Mouse (Mus musculus) MEL (cell line): ENCODE measurements around the gene 1700017B05Rik. TPM values are rescaled to one million over a fixed set of nuclear protein-coding genes. Genes with fewer than 3 reads are reported as not detected.

Source experiments
- DNase-seq: peaks from one replicate; pipeline ENCODE4 v3.0.0; 2011; ENCODE audit warnings: low read depth, low spot score
- H3K27ac ChIP-seq: 2 replicates; pipeline ENCODE4 v1.5.1; 2012; ENCODE audit warnings: low read depth, mild to moderate bottlenecking, control low read depth, low read length, moderate library complexity; ENCODE audit not compliant: control insufficient read depth
- H3K27me3 ChIP-seq, 2 experiments: fragments of 150-350 bp in 1 of 2; sonication (generic) in 1 of 2; 2 replicates each; pipeline ENCODE4 v1.6.1; 2012; ENCODE audit warnings: low read length in 2 of 2, mild to moderate bottlenecking in 2 of 2, improper control_type of control experiment in 1 of 2, moderate library complexity in 1 of 2; ENCODE audit not compliant: insufficient read depth in 2 of 2, control insufficient read depth in 1 of 2
- H3K36me3 ChIP-seq, 2 experiments: 2 replicates each; pipeline ENCODE4 v1.6.1; 2012 to 2014; ENCODE audit warnings: low read length in 2 of 2, improper control_type of control experiment in 1 of 2, inconsistent platforms in 1 of 2, mild to moderate bottlenecking in 1 of 2; ENCODE audit not compliant: insufficient read depth in 2 of 2, control insufficient read depth in 1 of 2
- H3K4me1 ChIP-seq, 2 experiments: fragments of 150-350 bp in 1 of 2; sonication (generic) in 1 of 2; 2 replicates each; pipeline ENCODE4 v1.6.1; 2012; ENCODE audit warnings: low read length in 2 of 2, improper control_type of control experiment in 1 of 2, mild to moderate bottlenecking in 1 of 2; ENCODE audit not compliant: insufficient read depth in 2 of 2, control insufficient read depth in 1 of 2
- H3K4me3 ChIP-seq, 2 experiments: fragments of 150-350 bp in 1 of 2; sonication (generic) in 1 of 2; 2 replicates each; pipeline ENCODE4 v1.5.1; 2012; ENCODE audit warnings: low read depth in 2 of 2, low read length in 2 of 2, mild to moderate bottlenecking in 2 of 2, moderate library complexity in 2 of 2, control low read depth in 1 of 2, improper control_type of control experiment in 1 of 2; ENCODE audit not compliant: control insufficient read depth in 1 of 2, insufficient read depth in 1 of 2
- H3K79me2 ChIP-seq: 2 replicates; pipeline ENCODE4 v1.6.1; 2012; ENCODE audit warnings: mild to moderate bottlenecking, low read length, moderate library complexity; ENCODE audit not compliant: control insufficient read depth, poor library complexity, insufficient read depth
- H3K9ac ChIP-seq: 2 replicates; pipeline ENCODE4 v1.6.1; 2012; ENCODE audit warnings: low read depth, mild to moderate bottlenecking, control low read depth, low read length, moderate library complexity; ENCODE audit not compliant: control insufficient read depth, poor library complexity, severe bottlenecking
- H3K9me3 ChIP-seq: fragments of 150-350 bp; sonication (generic); replicated peaks from 2 replicates; pipeline ENCODE4 v1.6.1; 2012; ENCODE audit warnings: mild to moderate bottlenecking, low read length, improper control_type of control experiment, moderate library complexity; ENCODE audit not compliant: insufficient read depth
- BHLHE40 ChIP-seq: IDR thresholded peaks from 2 replicates; pipeline ENCODE4 v1.6.1; 2012; ENCODE audit warnings: low read depth, mild to moderate bottlenecking, inconsistent platforms, low read length, improper control_type of control experiment, borderline replicate concordance
- CTCF ChIP-seq, 3 experiments: IDR thresholded peaks in 2 of 3; conservative IDR thresholded peaks in 1 of 3; 2 replicates each; pipeline ENCODE4 v1.5.1; 2011 to 2012; ENCODE audit warnings: low read length in 3 of 3, low read depth in 2 of 3, mild to moderate bottlenecking in 2 of 3, improper control_type of control experiment in 1 of 3, inconsistent platforms in 1 of 3, mixed read lengths in 1 of 3, moderate library complexity in 1 of 3; ENCODE audit not compliant: control insufficient read depth in 1 of 3, insufficient read depth in 1 of 3, poor library complexity in 1 of 3, severe bottlenecking in 1 of 3
- E2F4 ChIP-seq: IDR thresholded peaks from 2 replicates; pipeline ENCODE4 v1.6.1; 2011; ENCODE audit warnings: low read depth, low read length, improper control_type of control experiment, borderline replicate concordance
- ELF1 ChIP-seq: IDR thresholded peaks from 2 replicates; pipeline ENCODE4 v1.6.1; 2014; ENCODE audit warnings: low read depth, mild to moderate bottlenecking, inconsistent platforms, low read length, improper control_type of control experiment, moderate library complexity
- EP300 ChIP-seq, 2 experiments: IDR thresholded peaks; 2 replicates each; pipeline ENCODE4 v1.6.1; 2011; ENCODE audit warnings: improper control_type of control experiment in 2 of 2, low read length in 2 of 2, low read depth in 1 of 2, mild to moderate bottlenecking in 1 of 2
- ETS1 ChIP-seq: IDR thresholded peaks from 2 replicates; pipeline ENCODE4 v1.6.1; 2012; ENCODE audit warnings: low read depth, mild to moderate bottlenecking, inconsistent platforms, low read length, improper control_type of control experiment, moderate library complexity
- HCFC1 ChIP-seq: IDR thresholded peaks from 2 replicates; pipeline ENCODE4 v1.6.1; 2012; ENCODE audit warnings: low read depth, mild to moderate bottlenecking, inconsistent platforms, low read length, improper control_type of control experiment, moderate library complexity
- KAT2A ChIP-seq: conservative IDR thresholded peaks from 2 replicates; pipeline ENCODE4 v1.6.1; 2012; ENCODE audit warnings: low read depth, low read length, improper control_type of control experiment, inconsistent platforms
- MAFK ChIP-seq: IDR thresholded peaks from 2 replicates; pipeline ENCODE4 v1.6.1; 2011; ENCODE audit warnings: low read depth, mild to moderate bottlenecking, low read length, improper control_type of control experiment, borderline replicate concordance
- MXI1 ChIP-seq: IDR thresholded peaks from 2 replicates; pipeline ENCODE4 v1.6.1; 2011; ENCODE audit warnings: mild to moderate bottlenecking, low read depth, low read length, improper control_type of control experiment
- NELFE ChIP-seq: IDR thresholded peaks from 2 replicates; pipeline ENCODE4 v1.6.1; 2011; ENCODE audit warnings: low read depth, low read length, improper control_type of control experiment
- POLR2AphosphoS2 ChIP-seq: IDR thresholded peaks from 2 replicates; pipeline ENCODE4 v1.6.1; 2011; ENCODE audit warnings: low read length, improper control_type of control experiment
- POLR2AphosphoS5 ChIP-seq: IDR thresholded peaks from 2 replicates; pipeline ENCODE4 v1.6.1; 2012; ENCODE audit warnings: low read depth, borderline replicate concordance, mild to moderate bottlenecking, inconsistent platforms, low read length, moderate library complexity, mixed read lengths
- RCOR1 ChIP-seq: IDR thresholded peaks from 2 replicates; pipeline ENCODE4 v1.6.1; 2012; ENCODE audit warnings: low read depth, mild to moderate bottlenecking, inconsistent platforms, low read length, improper control_type of control experiment
- SMC3 ChIP-seq: IDR thresholded peaks from 2 replicates; pipeline ENCODE4 v1.6.1; 2011; ENCODE audit warnings: low read depth, low read length, improper control_type of control experiment
- TAL1 ChIP-seq: IDR thresholded peaks from 2 replicates; pipeline ENCODE4 v1.6.1; 2012; ENCODE audit warnings: mild to moderate bottlenecking, inconsistent platforms, low read length, moderate library complexity, mixed read lengths
- USF1 ChIP-seq: IDR thresholded peaks from 2 replicates; pipeline ENCODE4 v1.6.1; 2014; ENCODE audit warnings: low read depth, mild to moderate bottlenecking, inconsistent platforms, low read length, improper control_type of control experiment, moderate library complexity
- ZC3H11A ChIP-seq: IDR thresholded peaks from 2 replicates; pipeline ENCODE4 v1.6.1; 2012; ENCODE audit warnings: low read depth, mild to moderate bottlenecking, inconsistent platforms, low read length, improper control_type of control experiment
- polyA plus RNA-seq, 2 experiments: library from polyadenylated mRNA; stranded (reverse) in 1 of 2; unstranded in 1 of 2; fragments of >175 nt in 1 of 2; fragments of >200 nt in 1 of 2; gene quantifications; 2 replicates each; pipeline versions ENCODE4 v1.2.1 to v1.2.4; 2012; ENCODE audit warnings: low replicate concordance in 2 of 2, low read depth in 1 of 2; ENCODE audit not compliant: insufficient read length in 2 of 2, insufficient read depth in 1 of 2, missing spikeins in 1 of 2
- total RNA-seq: library from RNA; depleted of rRNA; stranded (reverse); fragments of 300-350 nt; gene quantifications from 2 replicates; pipeline ENCODE4 v1.2.3, GENCODE M21; 2012

The 1700017B05Rik gene
- total and polyA plus RNA-seq, 3 experiments: 52.7 to 76.5 TPM; not detected in 1

- H3K4me3 ChIP-seq: no peak overlapping the region
- H3K27me3 ChIP-seq: no peaks in the 10 kb centered on the region
- H3K27ac ChIP-seq: no peak overlapping the region
- H3K36me3 ChIP-seq: no peaks in the 10 kb centered on the region; a peak in 1 of 4 replicates
- TF ChIP-seq E2F4: no peak
- TF ChIP-seq MAFK: no peak
- no peak for TF ChIP-seq RCOR1
- no peak for TF ChIP-seq NELFE
- no peak for TF ChIP-seq EP300 (IDR thresholded peaks at IDR 0.05; ENCODE audit: low read depth in 1 of 2, low read length in 2 of 2)
- no peak for TF ChIP-seq KAT2A
- TF ChIP-seq ETS1: no peak
- TF ChIP-seq ELF1: no peak
- no peak for TF ChIP-seq TAL1
- no peak for TF ChIP-seq SMC3
- TF ChIP-seq BHLHE40: no peak
- TF ChIP-seq, all 39 proteins: peak for 0
- Histone ChIP-seq H3K9me3 (no peaks in the 10 kb centered on the region), H3K9ac (no peak overlapping the region), H3K4me1 (peaks cover 0 to 11% of the 10 kb centered on the region in 2 experiments; a peak in 2 of 4 replicates), H3K79me2 (no peaks in the 10 kb centered on the region)
- DNase-seq: no peak
Observed at GRCm38 (mm10) chr9:57281549-57281948, 19.1 kb upstream of the 1700017B05Rik start.

DNA sequence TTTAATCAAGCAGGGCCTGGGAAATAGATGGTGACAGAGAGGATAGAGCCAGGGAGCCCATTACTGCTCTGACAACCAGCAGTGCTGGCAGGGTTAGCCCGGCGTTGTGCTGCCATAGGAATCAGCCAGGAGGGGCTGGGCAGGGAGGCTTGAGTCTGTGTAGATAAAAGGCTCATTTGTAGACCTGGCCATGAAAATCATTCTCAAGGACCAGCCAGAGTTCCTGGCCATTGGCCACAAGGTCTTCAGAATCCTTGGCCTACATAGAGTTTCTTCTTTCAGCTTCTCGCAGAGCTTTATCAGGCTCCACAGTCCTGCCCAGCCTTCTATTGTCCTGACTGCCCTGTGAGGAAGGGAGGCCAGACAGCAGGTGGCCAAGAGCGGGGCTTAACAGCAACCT lies 17.0 kb upstream of the 1700017B05Rik start:
- H3K79me2 ChIP-seq: no peaks in the 10 kb centered on the region
- no peak overlapping the region for H3K4me3 ChIP-seq
- no peak for DNase-seq
- TF ChIP-seq USF1: no peak
- TF ChIP-seq TAL1: no peak
- no peak for TF ChIP-seq MXI1
- TF ChIP-seq ZC3H11A: no peak
- no peak for TF ChIP-seq KAT2A
- no peak for TF ChIP-seq BHLHE40
- TF ChIP-seq NELFE: no peak
- no peak for TF ChIP-seq SMC3
- TF ChIP-seq CTCF (IDR thresholded peaks at IDR 0.05 in 2 of 3, conservative IDR thresholded peaks at IDR 0.05 in 1 of 3; ENCODE audit: control insufficient read depth in 1 of 3, insufficient read depth in 1 of 3, low read depth in 2 of 3, low read length in 3 of 3, poor library complexity in 1 of 3, severe bottlenecking in 1 of 3): no peak
- TF ChIP-seq POLR2AphosphoS2: no peak
- TF ChIP-seq POLR2AphosphoS5: no peak
- no peak for TF ChIP-seq HCFC1
- TF ChIP-seq ETS1: no peak
- H3K27me3 ChIP-seq: no peaks in the 10 kb centered on the region
- H3K27ac ChIP-seq: no peak overlapping the region
- H3K36me3 ChIP-seq: no peaks in the 10 kb centered on the region; a peak in 1 of 4 replicates
- H3K9ac ChIP-seq: no peak overlapping the region
- H3K4me1 ChIP-seq: peaks cover 0 to 11% of the 10 kb centered on the region in 2 experiments; a peak in 2 of 4 replicates
- no peaks in the 10 kb centered on the region for H3K9me3 ChIP-seq
